Mouse (Mus musculus) c-Kit-negative CD71-positive TER-119-positive erythroid progenitor cells, embryonic 14.5 days (primary cell): ENCODE measurements around the gene Rpl27a.

ENCODE experiments used
- DNase-seq: peaks from one replicate; pipeline ENCODE4 v3.0.0-alpha.2; 2013; ENCODE audit warnings: low read depth, low spot score

The Rpl27a gene

GRCm38 (mm10) chr7:109525740-109526663, 7.1 kb downstream of the Rpl27a start:
- DNase-seq, result no peak

- no peak for DNase-seq
Observed at GRCm38 (mm10) chr7:109527536-109527935, 8.6 kb downstream of the Rpl27a start.

- DNase-seq, result no peak
Observed at GRCm38 (mm10) chr7:109528356-109528755, 9.4 kb downstream of the Rpl27a start.

- DNase-seq, result no peak
Observed at GRCm38 (mm10) chr7:109529741-109530140, 10.8 kb downstream of the Rpl27a start.

GRCm38 (mm10) chr7:109531501-109531900, 12.6 kb downstream of the Rpl27a start:
- DNase-seq, result no peak

- no peak for DNase-seq
Observed at GRCm38 (mm10) chr7:109532691-109533090, 13.7 kb downstream of the Rpl27a start.

GRCm38 (mm10) chr7:109533129-109533528, 14.2 kb downstream of the Rpl27a start:
- DNase-seq, result no peak

GRCm38 (mm10) chr7:109533888-109534287, 14.9 kb downstream of the Rpl27a start:
- DNase-seq, result no peak

- no peak for DNase-seq
Observed at GRCm38 (mm10) chr7:109534921-109535320, 16.0 kb downstream of the Rpl27a start.

- DNase-seq, result no peak
Observed at GRCm38 (mm10) chr7:109536451-109536946, 17.6 kb downstream of the Rpl27a start.

- no peak for DNase-seq
Observed at GRCm38 (mm10) chr7:109540902-109541301, 22.0 kb downstream of the Rpl27a start.

- DNase-seq, result no peak
Observed at GRCm38 (mm10) chr7:109541609-109542363, 22.8 kb downstream of the Rpl27a start.

- DNase-seq, result no peak
Observed at GRCm38 (mm10) chr7:109542364-109542628, 23.3 kb downstream of the Rpl27a start.

- no peak for DNase-seq
Observed at GRCm38 (mm10) chr7:109544792-109545191, 25.8 kb downstream of the Rpl27a start.

- no peak for DNase-seq
Observed at GRCm38 (mm10) chr7:109545255-109545993, 26.5 kb downstream of the Rpl27a start.

GRCm38 (mm10) chr7:109546186-109546585, 27.2 kb downstream of the Rpl27a start:
- no peak for DNase-seq

GRCm38 (mm10) chr7:109546726-109547125, 27.8 kb downstream of the Rpl27a start:
- no peak for DNase-seq

- DNase-seq, result no peak
Observed at GRCm38 (mm10) chr7:109559536-109559935, 40.6 kb downstream of the Rpl27a start.

GRCm38 (mm10) chr7:109561466-109562153, 42.7 kb downstream of the Rpl27a start:
- DNase-seq, result no peak

- no peak for DNase-seq
Observed at GRCm38 (mm10) chr7:109562154-109562599, 43.2 kb downstream of the Rpl27a start.

GRCm38 (mm10) chr7:109562676-109563075, 43.7 kb downstream of the Rpl27a start:
- DNase-seq, result no peak
